Mouse (Mus musculus) left cerebral cortex, adult 9 months (tissue): ENCODE results near the gene Zbtb11.
"Not testable (repeated sequence)": the region's sequence is repeated elsewhere in the genome, so short reads cannot be mapped to it uniquely, and the experiment has no call there.

Experiments used
- DNase-seq, 2 experiments: peaks; one replicate each; pipeline ENCODE4 v3.0.0; 2022; ENCODE audit warnings: low spot score in 2 of 2

The Zbtb11 gene

GRCm38 (mm10) chr16:56038090-56038489 lies 64.4 kb downstream of the Zbtb11 start:
- no peak for DNase-seq

- DNase-seq = not testable (repeated sequence)
Measured at GRCm38 (mm10) chr16:56048038-56048437, 74.4 kb downstream of the Zbtb11 start, which contains the start of gene Senp7. TSS of gene Senp7 (plus strand) at chr16:56048338.

GRCm38 (mm10) chr16:56055911-56056310 lies 82.2 kb downstream of the Zbtb11 start:
- no peak for DNase-seq

- no peak for DNase-seq
Measured at GRCm38 (mm10) chr16:56056944-56057590, 83.4 kb downstream of the Zbtb11 start.

- DNase-seq = no peak
Measured at GRCm38 (mm10) chr16:56058151-56058550, 84.5 kb downstream of the Zbtb11 start.
